Mouse (Mus musculus): ENCODE results near the gene I830077J02Rik. TPM values are rescaled to one million over a fixed set of nuclear protein-coding genes. Genes with fewer than 3 reads are reported as not detected.

Gene I830077J02Rik
- total and polyA plus RNA-seq, 3 experiments = 2.8 to 9.4 TPM; not detected in 1

DNA sequence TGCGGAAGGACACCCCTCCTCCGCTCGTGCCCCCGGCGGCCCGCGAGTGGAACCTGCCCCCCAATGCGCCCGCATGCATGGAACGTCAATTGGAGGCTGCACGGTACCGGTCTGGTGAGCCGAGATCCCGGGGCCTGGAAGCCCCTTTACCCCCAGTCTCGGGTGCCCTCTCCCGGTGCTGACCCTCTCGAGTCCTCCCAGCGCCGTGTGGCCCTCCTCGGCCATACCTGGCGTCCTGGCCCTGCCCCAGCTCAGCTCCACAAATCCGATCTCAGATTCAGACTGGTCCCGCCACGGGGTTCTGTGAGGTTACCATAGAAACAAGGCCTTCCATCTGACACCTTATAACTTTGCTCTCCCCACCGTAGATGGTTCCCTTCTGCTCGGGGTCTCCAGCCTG, 27.1 kb upstream of the I830077J02Rik start:
- Histone ChIP-seq H3K79me2 (ENCODE audit: control insufficient read depth, insufficient read depth, low read length, poor library complexity) (peaks cover 54% of the 10 kb centered on the region), H3K4me3 (ENCODE audit: control insufficient read depth in 1 of 2, insufficient read depth in 1 of 2, low read depth in 2 of 2, low read length in 2 of 2) (peak overlapping the region; percentile 34 to 98), H3K9me3 (replicated peaks; ENCODE audit: insufficient read depth, low read length) (no peaks in the 10 kb centered on the region), H3K27me3 (ENCODE audit: control insufficient read depth in 1 of 2, insufficient read depth in 2 of 2, low read length in 2 of 2) (no peaks in the 10 kb centered on the region), H3K4me1 (ENCODE audit: control insufficient read depth in 1 of 2, insufficient read depth in 2 of 2, low read length in 2 of 2) (peaks cover 3 to 22% of the 10 kb centered on the region in 2 experiments; a peak in 1 of 4 replicates), H3K27ac (ENCODE audit: control insufficient read depth, low read depth, low read length) (peak overlapping the region; percentile 46), H3K36me3 (ENCODE audit: control insufficient read depth in 1 of 2, insufficient read depth in 2 of 2, low read length in 2 of 2) (peaks cover 18 to 57% of the 10 kb centered on the region in 2 experiments), H3K9ac (ENCODE audit: control insufficient read depth, low read depth, low read length, poor library complexity, severe bottlenecking) (peak overlapping the region; percentile 96)
- TF ChIP-seq MYC (IDR thresholded peaks at IDR 0.05; ENCODE audit: low read depth, low read length) (0 out of 2 replicates have a peak, but pooled peaks have one; percentile 35), MAX (IDR thresholded peaks at IDR 0.05; ENCODE audit: low read length) (peak; percentile 51; the same call in 1 of the 2 replicates), UBTF (IDR thresholded peaks at IDR 0.05; ENCODE audit: borderline replicate concordance, insufficient read depth, low read depth, low read length) (no peak)
- DNase-seq (ENCODE audit: low read depth, low spot score) = no peak

DNA sequence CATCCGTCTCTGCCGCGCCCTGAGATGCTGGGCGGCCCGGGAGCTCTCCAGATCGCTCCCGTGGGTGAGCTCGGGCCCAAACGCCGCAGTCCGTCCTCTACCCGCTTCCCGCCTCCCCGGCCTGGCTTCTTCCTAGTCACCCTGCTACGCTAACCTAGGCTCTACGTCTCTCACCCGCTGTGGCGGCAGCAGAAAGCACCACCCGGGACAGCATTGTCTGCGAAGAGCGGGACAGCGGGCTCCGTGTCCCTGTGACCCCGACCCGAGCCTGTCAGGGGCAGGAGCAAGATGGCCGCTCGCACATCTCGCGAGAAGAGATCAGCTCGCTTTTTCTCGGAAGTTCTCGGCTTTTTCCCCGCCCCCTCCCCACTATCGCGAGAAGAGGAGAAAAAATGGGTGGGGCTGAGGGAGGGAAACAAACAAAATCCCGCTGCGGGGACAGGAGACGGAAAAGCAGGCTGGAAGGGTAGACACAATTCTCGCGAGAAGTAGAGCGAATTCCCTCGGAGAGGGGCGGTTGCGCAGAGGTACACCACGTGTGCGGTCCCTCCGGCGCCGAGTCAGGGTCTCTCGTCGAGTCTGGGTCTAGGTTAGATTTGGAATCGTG, 26.6 kb upstream of the I830077J02Rik start, which contains the start of gene Wdr77:
Gene Wdr77 (plus strand): TSS at position 396 of the 607 bp plus-strand sequence.
- H3K27me3 ChIP-seq (ENCODE audit: control insufficient read depth in 1 of 2, insufficient read depth in 2 of 2, low read length in 2 of 2) = no peaks in the 10 kb centered on the region
- H3K79me2 ChIP-seq (ENCODE audit: control insufficient read depth, insufficient read depth, low read length, poor library complexity) = peaks cover 52% of the 10 kb centered on the region
- peak within 1 kb of the TSS; percentile 70 for H3K27ac ChIP-seq (ENCODE audit: control insufficient read depth, low read depth, low read length)
- no peaks in the 10 kb centered on the region for H3K9me3 ChIP-seq (replicated peaks; ENCODE audit: insufficient read depth, low read length)
- peaks cover 12 to 61% of the 10 kb centered on the region in 2 experiments for H3K36me3 ChIP-seq (ENCODE audit: control insufficient read depth in 1 of 2, insufficient read depth in 2 of 2, low read length in 2 of 2)
- peak within 1 kb of the TSS; percentile 96 for H3K9ac ChIP-seq (ENCODE audit: control insufficient read depth, low read depth, low read length, poor library complexity, severe bottlenecking)
- H3K4me1 ChIP-seq (ENCODE audit: control insufficient read depth in 1 of 2, insufficient read depth in 2 of 2, low read length in 2 of 2) = peaks cover 3 to 22% of the 10 kb centered on the region in 2 experiments; a peak in 2 of 4 replicates
- TF ChIP-seq MAFK (IDR thresholded peaks at IDR 0.05; ENCODE audit: borderline replicate concordance, low read depth, low read length) (no peak), UBTF (IDR thresholded peaks at IDR 0.05; ENCODE audit: borderline replicate concordance, insufficient read depth, low read depth, low read length) (peak; percentile 53; the same call in 1 of the 2 replicates), TBP (IDR thresholded peaks at IDR 0.05; ENCODE audit: low read depth, low read length) (peak; percentile 85), MXI1 (IDR thresholded peaks at IDR 0.05; ENCODE audit: low read depth, low read length) (peak; percentile 100), USF1 (IDR thresholded peaks at IDR 0.05; ENCODE audit: low read depth, low read length) (peak; percentile 79), CHD2 (IDR thresholded peaks at IDR 0.05; ENCODE audit: low read length) (peak; percentile 99), HCFC1 (IDR thresholded peaks at IDR 0.05; ENCODE audit: low read depth, low read length) (peak; percentile 91), SIN3A (IDR thresholded peaks at IDR 0.05; ENCODE audit: low read length) (peak; percentile 93), MYC (IDR thresholded peaks at IDR 0.05; ENCODE audit: low read depth, low read length) (peak; percentile 98), POLR2A (IDR thresholded peaks at IDR 0.05; ENCODE audit: control insufficient read depth in 1 of 2, insufficient read depth in 1 of 2, low read depth in 1 of 2, low read length in 2 of 2, poor library complexity in 1 of 2) (peak; percentile 92 to 96), MAX (IDR thresholded peaks at IDR 0.05; ENCODE audit: low read length) (peak; percentile 96), SMC3 (IDR thresholded peaks at IDR 0.05; ENCODE audit: low read depth, low read length) (no peak), ZKSCAN1 (IDR thresholded peaks at IDR 0.05; ENCODE audit: low read depth, low read length) (no peak), CHD1 (IDR thresholded peaks at IDR 0.05; ENCODE audit: low read depth, low read length) (no peak), ELF1 (IDR thresholded peaks at IDR 0.05; ENCODE audit: low read depth, low read length) (peak; percentile 87), NRF1 (IDR thresholded peaks at IDR 0.05; ENCODE audit: insufficient read depth, low read depth, low read length, poor library complexity, severe bottlenecking) (peak; percentile 70), NELFE (IDR thresholded peaks at IDR 0.05; ENCODE audit: low read depth, low read length) (peak; percentile 95), POLR2AphosphoS2 (IDR thresholded peaks at IDR 0.05; ENCODE audit: low read length) (peak; percentile 95)
- H3K4me3 ChIP-seq (ENCODE audit: control insufficient read depth in 1 of 2, insufficient read depth in 1 of 2, low read depth in 2 of 2, low read length in 2 of 2) = peak within 1 kb of the TSS; percentile 49 to 98
- peak; percentile 99 for DNase-seq (ENCODE audit: low read depth, low spot score)

Measured in MEL (cell line).